Mouse (Mus musculus) T-helper 2 cell (primary cell): ENCODE data around the gene Dcst2.

Experiments
- in situ Hi-C: fragments of 300-600 bp; cut with MboI, MseI; formaldehyde crosslinking; loops from one replicate; pipeline ENCODE4 v1.15.1; 2025; ENCODE audit warnings: high pct_unique_total_duplicates

Dcst2 gene

DNA sequence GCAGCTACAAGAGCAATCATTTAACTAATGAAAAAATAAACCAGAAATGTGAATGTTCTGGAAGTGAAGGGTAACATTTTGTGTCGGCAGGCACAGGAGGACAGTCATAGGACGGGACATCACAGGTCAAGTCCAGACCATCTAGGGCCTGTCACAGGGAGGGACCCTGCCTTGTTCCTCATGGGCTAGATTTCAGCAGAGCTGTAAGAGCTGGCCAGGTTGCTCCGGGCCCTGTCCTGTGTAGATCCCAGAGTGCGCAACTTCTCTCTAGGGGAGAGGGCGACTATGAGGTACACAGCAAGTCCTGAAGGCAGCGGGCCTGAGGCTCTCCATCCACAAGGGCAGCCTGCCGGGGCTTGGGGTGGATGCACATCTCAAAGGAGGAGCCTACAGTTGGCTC is at the start of gene Dcst2:
Gene Dcst2, plus strand, starts transcription at position 301 of the 400 bp plus-strand sequence.
- in situ Hi-C loops = no loop called here

DNA sequence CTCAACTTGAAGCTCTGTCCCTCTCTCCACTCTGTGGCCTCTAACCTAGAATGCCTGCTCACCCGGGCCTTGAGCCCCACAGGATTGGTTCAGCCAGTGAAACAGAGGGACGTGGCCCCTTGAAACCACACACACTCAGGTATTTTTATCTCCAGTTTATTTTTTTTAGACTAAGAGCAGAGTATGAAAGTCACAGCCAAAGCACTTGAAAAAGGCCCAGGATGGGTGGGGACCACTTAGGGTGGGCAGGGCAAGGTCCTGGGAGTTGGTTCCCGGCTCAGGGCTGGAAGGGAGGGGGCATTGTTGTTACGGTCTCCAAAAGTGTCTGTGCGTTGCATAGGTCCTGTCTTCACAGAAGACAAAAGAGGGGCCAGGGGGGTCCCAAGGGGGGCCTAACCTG is 47.4 kb upstream of the Dcst2 start:
- in situ Hi-C loops = no loop called here

- in situ Hi-C loops = no loop called here
Measured at GRCm38 (mm10) chr3:89314791-89315190, 47.0 kb upstream of the Dcst2 start.

DNA sequence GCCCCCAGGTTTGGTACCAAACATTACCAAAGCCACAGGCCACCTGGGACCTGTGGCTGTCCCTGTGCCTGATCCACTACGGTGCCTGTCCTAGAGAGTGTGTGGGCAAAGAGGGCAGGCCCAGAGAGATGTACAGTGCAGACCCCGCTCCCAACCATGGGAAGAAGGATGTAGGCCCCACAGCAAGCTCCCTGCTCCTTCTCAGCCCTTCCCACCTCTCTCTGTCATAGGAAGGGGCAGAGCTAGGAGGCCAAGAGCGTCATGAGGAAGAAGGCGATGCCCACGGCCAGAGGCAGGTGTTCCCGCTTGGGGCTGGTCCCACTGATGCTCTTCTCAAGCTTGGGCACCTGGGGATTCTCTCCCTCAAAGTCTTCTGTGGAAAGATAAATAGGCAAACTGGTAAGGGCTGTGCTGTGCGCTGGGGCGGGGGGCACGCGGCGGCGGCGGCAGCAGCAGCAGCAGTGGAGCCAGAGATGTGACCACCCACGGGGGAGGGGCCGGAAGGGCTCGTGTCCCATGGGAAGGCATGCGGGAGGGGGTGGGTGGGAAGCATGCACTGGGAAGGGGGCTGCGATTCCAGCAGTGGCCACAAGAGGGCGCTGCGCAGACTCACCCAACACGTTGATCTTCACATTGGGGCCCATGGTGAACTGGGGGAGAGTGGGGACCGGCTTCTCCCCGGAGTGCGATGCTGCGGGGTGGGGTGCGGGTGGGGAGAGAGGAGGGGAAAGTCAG is 46.4 kb upstream of the Dcst2 start:
- in situ Hi-C loops = no loop called here

DNA sequence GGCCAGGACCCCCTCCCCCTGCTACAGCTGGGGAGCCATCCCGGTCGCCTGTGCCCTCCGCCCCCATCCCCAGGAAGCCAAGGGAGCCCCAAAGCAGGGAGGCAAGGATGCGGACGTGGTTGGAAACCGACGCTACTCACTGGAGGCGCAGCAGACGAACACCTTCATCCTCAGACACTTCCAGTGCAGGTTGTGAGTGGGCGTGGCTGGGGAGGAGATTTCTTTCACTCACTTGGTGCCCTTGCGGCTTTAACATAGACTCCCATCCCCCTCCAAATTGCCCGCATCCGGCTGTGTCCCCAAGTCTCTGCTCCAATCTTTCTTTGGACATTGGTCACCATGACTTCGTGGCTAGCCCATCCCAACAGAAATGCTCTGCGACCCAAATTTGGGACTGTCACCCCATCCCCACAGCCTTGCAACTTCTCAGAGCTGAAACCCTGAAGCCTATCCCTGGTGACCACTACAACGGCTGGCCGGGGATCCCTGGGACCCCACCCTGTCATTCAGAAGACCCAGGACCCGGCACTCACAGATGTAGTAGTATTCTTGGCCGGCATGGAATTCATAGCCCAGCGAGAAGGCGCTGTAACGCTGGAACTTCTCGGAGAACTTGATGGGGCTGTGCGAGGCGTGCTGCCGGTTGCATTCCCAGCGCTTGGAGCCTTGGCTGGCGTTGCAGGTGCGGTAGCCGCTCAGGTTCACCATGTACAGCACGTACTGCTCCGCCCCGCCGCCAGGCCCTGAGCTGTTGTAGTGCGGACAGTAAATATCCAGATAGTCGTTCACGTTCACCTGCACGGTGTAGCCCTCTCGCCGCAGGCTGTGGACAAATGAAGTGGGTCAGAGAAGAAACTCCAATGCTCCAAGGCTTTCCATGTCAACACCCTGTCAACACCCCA is 45.6 kb upstream of the Dcst2 start:
- in situ Hi-C loops = no loop called here

DNA sequence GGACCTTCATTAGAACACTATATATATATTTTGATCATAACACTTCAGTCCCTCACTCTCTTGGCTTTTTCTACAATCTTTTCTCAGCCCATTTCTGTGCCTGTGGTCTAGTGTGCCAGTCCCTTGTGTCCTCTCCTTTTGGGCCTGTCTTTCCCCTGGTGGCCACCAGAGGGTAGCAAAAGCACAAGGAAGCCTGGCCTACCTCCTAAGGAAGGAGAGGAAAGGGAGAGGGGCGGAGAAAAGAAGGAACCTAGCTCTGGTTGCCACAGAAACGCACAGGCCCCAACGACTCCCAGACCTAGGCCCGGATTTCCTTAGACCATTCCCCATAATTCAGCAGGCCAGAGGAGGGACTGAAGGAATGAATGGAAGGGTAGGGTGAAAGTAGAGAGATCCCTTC is 44.9 kb upstream of the Dcst2 start:
- in situ Hi-C loops = no loop called here

DNA sequence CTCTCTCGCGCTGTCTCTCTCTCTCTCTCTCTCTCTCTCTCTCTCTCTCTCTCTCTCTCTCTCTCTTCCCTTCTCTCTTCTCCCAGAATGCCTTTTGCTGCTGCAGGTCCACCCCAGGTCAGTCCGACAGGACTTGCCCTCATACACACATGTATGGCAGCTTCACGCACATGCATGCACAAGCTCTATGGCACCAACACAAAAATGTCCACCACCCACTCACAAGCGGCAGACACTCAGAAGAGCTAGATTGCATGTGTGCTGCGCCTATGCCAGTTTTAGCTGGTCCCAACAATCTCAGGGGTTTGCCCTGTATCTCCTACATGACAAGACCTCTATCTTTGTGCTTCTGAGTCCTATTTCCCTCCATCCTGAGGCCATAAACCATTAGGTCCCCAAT is 44.5 kb upstream of the Dcst2 start:
- in situ Hi-C loops = no loop called here

DNA sequence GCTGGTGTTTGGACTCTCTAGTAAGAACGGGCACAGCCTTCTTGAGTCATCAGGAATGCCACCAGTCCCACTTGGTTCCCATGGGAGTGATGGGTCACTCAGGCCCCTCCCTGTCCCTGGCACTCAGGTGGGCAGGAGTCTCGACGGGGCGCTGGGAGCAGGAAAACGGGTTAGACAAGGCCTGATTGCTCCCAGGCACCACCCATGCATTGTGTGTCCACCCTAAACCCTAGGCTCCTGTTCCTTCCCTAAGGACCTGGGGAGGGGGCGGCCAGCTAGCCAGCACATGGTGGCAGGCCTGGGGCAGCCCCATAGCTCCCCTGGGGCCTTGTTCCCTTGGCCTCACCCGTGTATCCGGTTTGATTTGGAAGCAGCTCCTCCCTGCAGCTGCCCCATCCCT is 43.5 kb upstream of the Dcst2 start:
- in situ Hi-C loops = no loop called here

DNA sequence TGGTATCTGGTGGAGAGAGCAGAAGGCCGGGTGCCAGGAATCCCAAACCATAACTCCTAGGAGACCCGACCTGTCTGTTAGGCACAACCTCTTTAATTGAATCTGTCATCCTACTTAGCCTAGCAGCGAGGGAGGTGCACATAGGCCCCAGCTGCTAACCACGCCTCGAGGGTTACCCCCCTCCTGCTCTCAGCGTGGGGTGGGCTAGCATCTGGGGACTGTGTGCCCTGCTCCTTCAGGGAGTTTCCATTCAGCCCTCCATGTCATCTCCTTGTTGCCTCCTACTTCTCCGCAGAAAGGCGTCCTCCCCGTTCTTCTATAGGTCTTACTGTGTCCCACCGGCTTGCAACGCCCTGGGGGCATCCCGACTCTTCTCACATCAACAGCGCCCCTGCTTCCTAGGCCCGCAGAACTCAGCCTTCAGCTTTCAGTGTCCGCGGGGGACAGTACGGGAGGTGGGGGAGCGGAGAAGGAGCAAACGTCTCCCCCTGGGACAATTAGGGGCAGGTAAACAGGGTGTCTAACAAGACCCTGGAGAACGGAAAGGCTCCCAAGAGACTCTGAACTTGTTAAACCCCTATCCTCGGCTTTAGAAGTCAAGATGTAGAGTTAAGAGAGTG is 42.7 kb upstream of the Dcst2 start:
- in situ Hi-C loops = no loop called here

GRCm38 (mm10) chr3:89319591-89320350 is 42.0 kb upstream of the Dcst2 start:
- in situ Hi-C loops = no loop called here

GRCm38 (mm10) chr3:89320581-89321182 is 41.1 kb upstream of the Dcst2 start:
- in situ Hi-C loops = no loop called here

DNA sequence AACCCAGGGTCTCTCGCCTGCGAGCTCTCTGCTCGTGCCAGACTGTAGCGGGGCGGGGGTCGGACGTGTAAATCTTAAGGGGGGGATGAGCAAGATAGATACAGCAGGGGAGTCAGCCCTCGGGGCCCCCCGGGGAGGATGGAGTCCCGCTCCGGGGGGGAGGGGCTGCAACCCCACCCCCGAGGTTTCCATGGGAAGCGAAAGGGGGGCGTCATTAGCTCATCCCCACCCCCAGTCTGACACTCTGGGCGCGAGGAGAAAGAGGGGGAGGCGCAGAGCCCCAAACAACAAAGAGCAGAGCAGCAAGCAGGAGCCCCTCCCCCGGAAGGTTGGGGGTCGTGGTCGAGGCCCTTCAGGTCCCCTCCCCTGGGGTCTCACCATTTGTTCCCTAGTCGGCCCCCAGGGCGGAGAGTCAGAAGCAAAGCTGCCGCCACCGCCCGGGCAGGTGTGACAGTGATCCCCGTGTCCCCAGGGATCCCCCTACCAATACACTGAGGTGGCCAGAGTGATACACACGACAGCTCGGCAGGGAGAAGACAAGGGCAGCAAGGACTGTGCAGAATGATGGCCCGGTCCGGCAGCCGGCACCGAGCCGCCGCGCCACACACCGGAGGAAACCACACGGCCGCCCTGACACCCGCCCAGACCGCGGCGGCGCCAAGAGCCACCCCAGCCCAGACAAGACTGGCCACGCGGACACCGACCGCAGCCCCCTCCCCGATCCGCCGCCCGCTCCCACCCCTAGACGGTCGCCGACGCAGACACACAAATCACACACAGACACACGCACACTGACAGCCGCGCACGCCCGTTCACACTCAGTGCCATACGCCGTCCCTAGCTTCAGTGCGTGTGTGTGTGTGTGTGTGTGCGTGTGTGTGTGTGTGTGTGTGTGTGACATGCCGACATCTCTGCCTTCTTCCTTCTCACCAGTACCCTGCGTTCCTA is 40.3 kb upstream of the Dcst2 start:
- in situ Hi-C loops = no loop called here

DNA sequence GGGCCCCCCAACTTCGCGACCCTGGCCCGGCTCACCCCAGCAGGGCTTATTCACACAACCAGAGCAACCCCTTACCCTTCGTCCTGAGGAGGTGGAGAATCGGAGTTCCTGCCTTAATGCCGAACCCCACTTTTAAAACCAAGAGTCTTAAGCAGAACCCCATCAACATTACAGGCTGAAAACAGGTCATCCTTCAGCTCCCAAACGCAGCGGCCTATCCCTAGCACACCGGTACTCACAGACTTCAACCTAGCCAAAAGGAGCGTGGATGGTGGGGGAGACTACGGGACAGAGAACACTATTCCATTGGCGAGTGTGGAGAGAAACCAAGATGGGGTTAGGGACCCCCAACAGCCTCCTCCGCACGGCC is 39.7 kb upstream of the Dcst2 start:
- in situ Hi-C loops = no loop called here

GRCm38 (mm10) chr3:89322514-89323165 is 39.1 kb upstream of the Dcst2 start, which contains the start of gene Efna3:
TSS of gene Efna3 (minus strand) at chr3:89322965.
- in situ Hi-C loops = no loop called here

DNA sequence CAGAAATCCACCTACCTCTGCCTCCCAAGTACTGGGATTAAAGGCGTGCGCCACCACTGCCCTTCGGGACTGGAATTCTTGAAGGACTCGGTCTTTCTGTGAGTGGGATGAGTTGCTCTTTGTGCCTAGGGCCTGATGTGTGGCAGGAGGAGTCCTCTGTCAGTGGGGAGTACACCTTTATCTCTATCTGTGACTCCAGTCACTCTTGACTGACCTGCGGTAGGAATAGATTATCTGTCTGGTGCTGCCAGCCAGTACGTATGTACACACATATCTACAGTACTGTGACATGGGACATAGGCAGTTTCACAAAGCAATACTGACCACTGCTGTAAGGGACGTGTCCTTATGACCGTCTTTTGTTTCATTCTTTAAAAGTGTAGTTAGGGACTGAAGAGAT is 35.9 kb upstream of the Dcst2 start:
- in situ Hi-C loops = no loop called here

GRCm38 (mm10) chr3:89327371-89327870 is 34.4 kb upstream of the Dcst2 start:
- in situ Hi-C loops = no loop called here

DNA sequence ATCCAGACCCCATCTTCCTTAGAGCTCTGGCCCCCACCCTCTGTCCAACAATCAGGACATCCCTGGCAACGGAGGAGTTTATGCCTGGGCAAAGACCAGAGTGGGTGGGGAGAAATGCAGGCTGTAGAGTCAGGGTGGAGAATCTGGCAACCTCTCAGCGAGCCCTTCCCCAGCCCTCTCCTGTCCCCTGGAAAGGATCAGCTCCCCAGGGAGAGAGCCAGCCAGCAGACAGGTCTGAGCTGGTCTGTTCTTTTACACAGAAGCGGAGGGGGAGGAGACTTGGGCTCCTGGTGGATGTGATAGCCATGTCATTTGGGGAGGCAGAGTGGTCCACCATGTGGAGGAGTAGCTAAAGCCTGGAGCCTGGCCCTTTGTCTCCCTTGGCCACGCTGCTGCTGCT is 33.2 kb upstream of the Dcst2 start:
- in situ Hi-C loops = no loop called here

DNA sequence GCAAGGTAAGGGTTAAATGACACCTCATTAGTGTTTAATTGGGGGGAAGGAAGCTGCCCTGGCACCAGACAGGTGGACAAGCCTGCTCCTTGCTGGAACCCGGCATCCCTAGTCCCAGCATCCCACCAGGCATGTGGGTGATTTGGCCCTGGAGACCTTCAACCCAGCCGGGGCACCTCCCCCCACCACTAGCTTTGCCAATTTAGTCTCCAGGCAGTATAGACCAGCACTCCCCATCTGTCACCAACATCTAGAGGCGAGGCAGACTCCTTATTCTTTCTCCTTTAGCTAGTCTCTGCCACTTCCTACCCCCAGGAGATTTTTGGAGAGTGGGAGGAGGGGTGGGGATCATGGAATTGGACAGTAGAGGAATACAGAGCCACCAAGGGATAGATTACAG is 31.4 kb upstream of the Dcst2 start:
- in situ Hi-C loops = no loop called here

DNA sequence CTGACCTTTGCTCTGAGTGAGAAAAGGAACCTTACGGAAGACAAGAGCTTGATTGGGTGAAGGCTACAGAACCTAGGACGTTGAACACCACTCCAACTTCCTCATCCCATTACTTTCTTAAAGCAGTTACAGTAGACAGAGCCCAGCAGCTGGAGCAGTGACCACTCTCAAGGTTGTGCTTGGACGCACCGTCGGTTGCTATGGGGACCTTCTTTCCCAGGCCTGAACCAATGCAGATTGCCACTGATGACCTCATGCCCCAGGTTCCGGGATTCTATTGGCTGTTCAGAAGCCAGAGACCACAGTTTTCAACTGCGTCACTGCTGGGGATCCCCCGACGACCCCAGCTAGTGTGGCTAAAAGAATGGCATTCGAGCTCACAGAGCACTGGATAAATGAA is 30.8 kb upstream of the Dcst2 start:
- in situ Hi-C loops = no loop called here

DNA sequence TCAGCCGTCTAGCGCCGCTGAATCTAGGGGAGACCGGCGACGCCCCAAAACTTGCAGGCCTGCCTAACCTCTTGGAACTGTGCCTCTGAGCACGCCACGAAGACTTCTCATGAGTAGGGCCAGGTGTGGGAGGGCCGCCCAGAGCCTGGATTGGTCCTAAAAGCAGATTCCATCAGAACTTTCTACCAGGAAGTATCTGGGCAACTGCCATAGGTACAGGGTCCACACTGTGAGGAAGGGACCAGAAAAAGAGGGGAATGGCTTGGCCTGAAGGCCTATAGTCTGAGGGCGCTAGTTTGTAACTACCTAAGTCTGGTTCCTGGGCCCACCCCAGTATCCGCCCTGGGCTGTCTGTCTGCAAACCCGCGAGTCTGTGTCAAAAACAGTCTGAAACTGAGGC is 30.2 kb upstream of the Dcst2 start:
- in situ Hi-C loops = no loop called here
